Mouse (Mus musculus) heart, postnatal 0 days (tissue): ENCODE measurements around the gene Pfn3. TPM values are rescaled to one million over a fixed set of nuclear protein-coding genes. Genes with fewer than 3 reads are reported as not detected.
"Not testable (repeated sequence)": the region's sequence is repeated elsewhere in the genome, so short reads cannot be mapped to it uniquely, and the experiment has no call there.

Source experiments
- ATAC-seq: fragments of 200-750 bp; cut with Nextera tagmentation; 2 replicates; pipeline ENCODE4 v1.8.0; 2017; ENCODE audit warnings: low read depth, moderate number of reproducible peaks, moderate library complexity; ENCODE audit not compliant: insufficient read depth
- DNase-seq: peaks from one replicate; pipeline ENCODE4 v3.0.0-alpha.2; 2016; ENCODE audit warnings: low spot score
- H3K27ac ChIP-seq: fragments of 300-500 bp; sonication (generic); 2 replicates; pipeline ENCODE4 v1.5.1; 2014; ENCODE audit warnings: low read depth, mild to moderate bottlenecking
- H3K27me3 ChIP-seq: fragments of 300-500 bp; sonication (generic); 2 replicates; pipeline ENCODE4 v1.6.1; 2014; ENCODE audit warnings: low read length, mixed read lengths; ENCODE audit not compliant: control insufficient read depth, insufficient read depth
- H3K36me3 ChIP-seq: fragments of 300-500 bp; sonication (generic); replicated peaks from 2 replicates; pipeline ENCODE4 v1.6.1; 2014; ENCODE audit warnings: low read length, mixed read lengths; ENCODE audit not compliant: control insufficient read depth, insufficient read depth
- H3K4me1 ChIP-seq: fragments of 300-500 bp; sonication (generic); 2 replicates; pipeline ENCODE4 v1.6.1; 2014; ENCODE audit warnings: antibody characterized with exemption; ENCODE audit not compliant: control insufficient read depth, insufficient read depth
- H3K4me2 ChIP-seq: fragments of 300-500 bp; sonication (generic); 2 replicates; pipeline ENCODE4 v1.6.1; 2014; ENCODE audit warnings: low read depth, mild to moderate bottlenecking, low read length, moderate library complexity
- H3K4me3 ChIP-seq: fragments of 300-500 bp; sonication (generic); 2 replicates; pipeline ENCODE4 v1.5.1; 2014; ENCODE audit warnings: low read depth, low read length
- H3K9ac ChIP-seq: fragments of 300-500 bp; sonication (generic); replicated peaks from 2 replicates; pipeline ENCODE4 v1.6.1; 2014; ENCODE audit warnings: low read depth, low read length, mixed read lengths
- H3K9me3 ChIP-seq: fragments of 300-500 bp; sonication (generic); replicated peaks from 2 replicates; pipeline ENCODE4 v1.6.1; 2016; ENCODE audit warnings: low read length; ENCODE audit not compliant: control insufficient read depth
- CTCF ChIP-seq: IDR thresholded peaks from 2 replicates; pipeline ENCODE4 v1.5.1; 2016; ENCODE audit warnings: antibody characterized with exemption, control low read depth, low read depth
- EP300 ChIP-seq: IDR thresholded peaks from 2 replicates; pipeline ENCODE4 v1.6.1; 2016; ENCODE audit warnings: antibody characterized with exemption, low read depth
- WGBS: fragments of 180-500 bp; shearing (Covaris S2); extraction: QIAGEN DNeasy Blood & Tissue Kit; methylation state at CpG from one replicate; pipeline ENCODE4 v1.1.7; 2014; 5-methylcytosine and 5-hydroxymethylcytosine counted together
- polyA plus RNA-seq: library from polyadenylated mRNA; unstranded; fragments of >200 nt; fragmentation: Nextera tagmentation; extraction: Ambion mirVana; gene quantifications from 2 replicates; pipeline ENCODE4 v1.2.1, GENCODE M21; 2015
- total RNA-seq: library from RNA; depleted of rRNA; stranded (reverse); fragments of >200 nt; gene quantifications from 2 replicates; pipeline ENCODE4 v1.2.3, GENCODE M21; 2014; ENCODE audit warnings: low replicate concordance

Gene Pfn3
- total and polyA plus RNA-seq, 2 experiments from 2014 or later = not detected

- no peak for DNase-seq
- Histone ChIP-seq H3K4me1 (peaks cover 50% of the 10 kb centered on the region), H3K9ac (peak overlapping the region; percentile 78; the same call in 1 of the 2 replicates), H3K36me3 (peaks cover 15% of the 10 kb centered on the region), H3K27ac (no peak overlapping the region), H3K4me3 (peak overlapping the region; percentile 74), H3K9me3 (no peaks in the 10 kb centered on the region), H3K4me2 (peak overlapping the region; percentile 81), H3K27me3 (no peaks in the 10 kb centered on the region)
- WGBS = 70% methylated on average over 6 of the region's 6 CpGs
- ATAC-seq = no peak
- TF ChIP-seq EP300 (no peak), CTCF (no peak)
These were observed 31.6 kb upstream of the Pfn3 start for GRCm38 (mm10) chr13:55446483-55447105.

DNA sequence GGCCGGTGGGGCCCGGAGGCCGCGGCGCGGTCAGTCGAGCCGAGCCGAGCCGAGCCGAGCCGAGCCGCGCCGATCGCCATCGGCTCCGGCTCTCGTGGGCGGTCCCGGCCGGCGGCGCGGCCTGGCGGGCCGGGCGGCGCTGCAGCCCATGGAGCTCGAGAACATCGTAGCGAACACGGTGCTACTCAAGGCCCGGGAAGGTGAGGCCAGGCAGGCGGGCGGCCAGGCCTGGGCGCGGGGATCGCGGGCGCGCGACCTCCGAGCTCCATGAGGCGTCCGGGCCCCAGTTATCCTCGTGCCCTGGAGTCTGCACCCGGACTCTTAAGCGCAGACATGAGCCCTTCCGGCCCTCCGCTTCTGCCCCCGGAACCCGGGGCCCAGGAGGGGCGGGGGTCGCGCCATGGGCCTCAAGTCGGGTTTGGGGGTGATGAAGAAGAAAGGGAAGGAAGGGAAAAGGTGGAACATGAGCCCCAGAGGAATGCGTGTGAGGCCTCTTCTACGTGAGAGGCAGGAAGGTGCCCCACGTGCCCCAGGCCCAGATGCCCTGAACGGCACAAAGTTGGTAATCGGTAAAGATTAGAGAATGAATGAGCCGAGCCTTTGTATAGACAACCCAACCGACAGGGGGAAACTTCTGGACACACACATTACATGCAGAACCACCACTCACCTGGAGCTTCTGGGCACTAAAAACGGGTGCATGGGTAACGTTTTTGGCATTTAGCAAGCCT, 30.5 kb upstream of the Pfn3 start:
- Histone ChIP-seq H3K27ac (peak overlapping the region; percentile 89), H3K36me3 (peaks cover 5% of the 10 kb centered on the region; the same call in 1 of the 2 replicates), H3K9ac (peak overlapping the region; percentile 78), H3K4me2 (peak overlapping the region; percentile 81), H3K4me3 (peak overlapping the region; percentile 74), H3K27me3 (no peaks in the 10 kb centered on the region), H3K4me1 (peaks cover 41% of the 10 kb centered on the region), H3K9me3 (no peaks in the 10 kb centered on the region)
- ATAC-seq (no peak), DNase-seq (no peak)
- WGBS = under 1% methylated on average over 62 of the region's 66 CpGs
- TF ChIP-seq EP300 = no peak
- no peak for TF ChIP-seq CTCF

- Histone ChIP-seq H3K4me2 (peak within 1 kb of the TSS; percentile 81), H3K9ac (peak within 1 kb of the TSS; percentile 78), H3K27ac (peak within 1 kb of the TSS; percentile 89), H3K9me3 (no peaks in the 10 kb centered on the region), H3K4me3 (peak within 1 kb of the TSS; percentile 74), H3K36me3 (no peaks in the 10 kb centered on the region), H3K4me1 (peaks cover 35% of the 10 kb centered on the region), H3K27me3 (no peaks in the 10 kb centered on the region)
- 0% methylated on average over 34 of the region's 35 CpGs for WGBS
- DNase-seq = peak; percentile 99
- peak; percentile 95 for ATAC-seq
- TF ChIP-seq EP300 (peak; percentile 15; the same call in 1 of the 2 replicates), CTCF (no peak)
These were observed 29.9 kb upstream of the Pfn3 start, which contains the start of gene Grk6 for GRCm38 (mm10) chr13:55444937-55445315. TSS of gene Grk6 (plus strand) at chr13:55445072.

- Histone ChIP-seq H3K9ac (peak overlapping the region; percentile 13), H3K4me1 (peaks cover 31% of the 10 kb centered on the region), H3K4me3 (peak overlapping the region; percentile 74), H3K27ac (peak overlapping the region; percentile 89), H3K9me3 (no peaks in the 10 kb centered on the region), H3K4me2 (peak overlapping the region; percentile 62), H3K27me3 (no peaks in the 10 kb centered on the region), H3K36me3 (no peaks in the 10 kb centered on the region)
- TF ChIP-seq EP300 = peak; percentile 32; the same call in 1 of the 2 replicates
- no peak for TF ChIP-seq CTCF
- DNase-seq (no peak), ATAC-seq (peak; percentile 57)
- WGBS = under 1% methylated on average over 33 of the region's 33 CpGs
These were observed 29.4 kb upstream of the Pfn3 start for GRCm38 (mm10) chr13:55444286-55444936.

- 40% methylated on average over 9 of the region's 9 CpGs for WGBS
- H3K9me3 ChIP-seq = no peaks in the 10 kb centered on the region
- H3K9ac ChIP-seq = peak overlapping the region; percentile 13; the same call in 1 of the 2 replicates
- no peak for DNase-seq
- TF ChIP-seq EP300 (no peak), CTCF (no peak)
- no peak for ATAC-seq
- H3K4me2 ChIP-seq = peak overlapping the region; percentile 62
- H3K27me3 ChIP-seq = no peaks in the 10 kb centered on the region
- peak overlapping the region; percentile 89 for H3K27ac ChIP-seq
- H3K4me3 ChIP-seq = peak overlapping the region; percentile 74
- peaks cover 25% of the 10 kb centered on the region for H3K4me1 ChIP-seq
- no peaks in the 10 kb centered on the region for H3K36me3 ChIP-seq
These were observed 28.8 kb upstream of the Pfn3 start for GRCm38 (mm10) chr13:55443799-55444285.

DNA sequence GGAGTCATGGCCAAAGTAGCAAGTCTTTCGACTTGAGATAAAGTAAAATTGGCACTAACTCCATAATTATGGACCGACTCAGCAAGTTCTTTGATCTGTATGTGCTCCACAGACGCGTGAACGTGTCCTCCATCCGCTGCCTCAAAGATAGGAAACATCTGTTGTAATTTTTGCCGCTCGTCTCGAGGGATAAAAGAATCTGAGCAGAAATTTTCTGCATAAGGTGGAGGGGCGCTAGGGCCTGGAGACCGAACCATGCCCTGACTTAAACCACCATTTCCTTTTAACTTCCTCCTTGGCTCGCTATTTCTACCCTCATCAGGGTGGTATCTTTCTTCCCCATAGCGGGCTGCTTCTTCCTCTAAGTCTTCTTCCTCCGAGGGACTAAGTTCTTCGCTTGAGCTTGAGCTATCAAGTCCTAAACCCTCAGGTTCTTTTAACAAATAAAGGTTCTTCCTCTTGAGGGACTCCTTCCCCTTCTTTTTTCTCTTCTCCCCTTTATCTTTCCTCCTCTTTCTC, 22.1 kb upstream of the Pfn3 start:
- DNase-seq, H3K4me2 ChIP-seq, H3K4me1 ChIP-seq, ATAC-seq, H3K4me3 ChIP-seq, H3K27me3 ChIP-seq, H3K9ac ChIP-seq, H3K9me3 ChIP-seq, H3K27ac ChIP-seq, H3K36me3 ChIP-seq: not testable (repeated sequence)
- 73% methylated on average over 15 of the region's 15 CpGs for WGBS
